Mouse (Mus musculus): ENCODE measurements at regions not wholly inside any gene's neighbourhood (a gene's known extent, or its start where the extent isn't known, plus 50 kb on each side); places are given as distances from the start of the nearest gene placed in this dataset.

- TF ChIP-seq CTCF (IDR thresholded peaks at IDR 0.05; ENCODE audit: low read depth) (no peak), EP300 (IDR thresholded peaks at IDR 0.05; ENCODE audit: low read depth) (no peak)
- no peaks in the 10 kb centered on the region for H3K9me3 ChIP-seq (ENCODE audit: control insufficient read depth, low read length)
Measured at GRCm38 (mm10) chr7:71873817-71874216, 432.6 kb downstream of the Mctp2 start.

GRCm38 (mm10) chr7:71872912-71873311 is 433.5 kb downstream of the Mctp2 start:
- no peak for TF ChIP-seq EP300 (IDR thresholded peaks at IDR 0.05; ENCODE audit: low read depth)
- TF ChIP-seq CTCF (IDR thresholded peaks at IDR 0.05; ENCODE audit: low read depth): no peak
- no peak overlapping the region for H3K4me3 ChIP-seq (ENCODE audit: insufficient read depth in 1 of 2, low read depth in 2 of 2, low read length in 2 of 2)
- H3K9me3 ChIP-seq (ENCODE audit: control insufficient read depth, low read length): no peaks in the 10 kb centered on the region
- ATAC-seq (ENCODE audit: insufficient read depth) (no peak), DNase-seq (ENCODE audit: low read depth in 3 of 3, low spot score in 3 of 3) (no peak)
- H3K4me1 ChIP-seq (replicated peaks; ENCODE audit: control insufficient read depth in 2 of 2, insufficient read depth in 2 of 2, low read length in 1 of 2): no peaks in the 10 kb centered on the region; a peak in 1 of 4 replicates
- H3K9ac ChIP-seq (replicated peaks): no peak overlapping the region
- no peaks in the 10 kb centered on the region for H3K36me3 ChIP-seq (replicated peaks; ENCODE audit: control insufficient read depth, insufficient read depth, low read depth)
- no peak overlapping the region for H3K27ac ChIP-seq
- H3K4me2 ChIP-seq (ENCODE audit: low read depth): no peak overlapping the region
- H3K27me3 ChIP-seq (ENCODE audit: control insufficient read depth, insufficient read depth, low read length): no peaks in the 10 kb centered on the region
- 48% methylated on average over 6 of the region's 6 CpGs for WGBS (ENCODE audit: insufficient replicate concordance)

More at GRCm38 (mm10) chr7:71873817-71874216, 432.6 kb downstream of the Mctp2 start:
- H3K4me2 ChIP-seq (ENCODE audit: low read depth): no peak overlapping the region
- 52% methylated on average over 5 of the region's 5 CpGs for WGBS (ENCODE audit: insufficient replicate concordance)
- ATAC-seq (ENCODE audit: insufficient read depth) (no peak), DNase-seq (ENCODE audit: low read depth in 3 of 3, low spot score in 3 of 3) (no peak)
- H3K4me1 ChIP-seq (replicated peaks; ENCODE audit: control insufficient read depth in 2 of 2, insufficient read depth in 2 of 2, low read length in 1 of 2): no peaks in the 10 kb centered on the region; a peak in 1 of 4 replicates
- no peak overlapping the region for H3K9ac ChIP-seq (replicated peaks)
- no peak overlapping the region for H3K4me3 ChIP-seq (ENCODE audit: insufficient read depth in 1 of 2, low read depth in 2 of 2, low read length in 2 of 2)
- H3K36me3 ChIP-seq (replicated peaks; ENCODE audit: control insufficient read depth, insufficient read depth, low read depth): no peaks in the 10 kb centered on the region
- no peaks in the 10 kb centered on the region for H3K27me3 ChIP-seq (ENCODE audit: control insufficient read depth, insufficient read depth, low read length)
- H3K27ac ChIP-seq: no peak overlapping the region

- TF ChIP-seq CTCF (IDR thresholded peaks at IDR 0.05; ENCODE audit: low read depth) (peak; percentile 69), EP300 (IDR thresholded peaks at IDR 0.05; ENCODE audit: low read depth) (no peak)
- peak in 1 of 3 experiments; percentile 11 for DNase-seq (ENCODE audit: low read depth in 3 of 3, low spot score in 3 of 3)
- no peak overlapping the region for H3K4me2 ChIP-seq (ENCODE audit: low read depth)
- H3K9me3 ChIP-seq (ENCODE audit: control insufficient read depth, low read length): no peaks in the 10 kb centered on the region
- no peaks in the 10 kb centered on the region for H3K27me3 ChIP-seq (ENCODE audit: control insufficient read depth, insufficient read depth, low read length)
- ATAC-seq (ENCODE audit: insufficient read depth): no peak
- H3K36me3 ChIP-seq (replicated peaks; ENCODE audit: control insufficient read depth, insufficient read depth, low read depth): no peaks in the 10 kb centered on the region
- H3K4me1 ChIP-seq (replicated peaks; ENCODE audit: control insufficient read depth in 2 of 2, insufficient read depth in 2 of 2, low read length in 1 of 2): no peaks in the 10 kb centered on the region; a peak in 1 of 4 replicates
- H3K4me3 ChIP-seq (ENCODE audit: insufficient read depth in 1 of 2, low read depth in 2 of 2, low read length in 2 of 2): no peak overlapping the region
- 8% methylated on average over 3 of the region's 3 CpGs for WGBS (ENCODE audit: insufficient replicate concordance)
- no peak overlapping the region for H3K27ac ChIP-seq
- H3K9ac ChIP-seq (replicated peaks): no peak overlapping the region
Measured at GRCm38 (mm10) chr7:71867090-71867489, 439.3 kb downstream of the Mctp2 start.

- 48% methylated on average over 15 of the region's 15 CpGs for WGBS (ENCODE audit: insufficient replicate concordance)
- no peak for ATAC-seq (ENCODE audit: insufficient read depth)
- Histone ChIP-seq H3K9me3 (ENCODE audit: control insufficient read depth, low read length) (no peaks in the 10 kb centered on the region), H3K27ac (no peak overlapping the region), H3K4me1 (replicated peaks; ENCODE audit: control insufficient read depth in 2 of 2, insufficient read depth in 2 of 2, low read length in 1 of 2) (no peaks in the 10 kb centered on the region), H3K4me2 (ENCODE audit: low read depth) (no peak overlapping the region), H3K36me3 (replicated peaks; ENCODE audit: control insufficient read depth, insufficient read depth, low read depth) (no peaks in the 10 kb centered on the region), H3K4me3 (ENCODE audit: insufficient read depth in 1 of 2, low read depth in 2 of 2, low read length in 2 of 2) (no peak overlapping the region), H3K9ac (replicated peaks) (no peak overlapping the region), H3K27me3 (ENCODE audit: control insufficient read depth, insufficient read depth, low read length) (no peaks in the 10 kb centered on the region)
- no peak for DNase-seq (ENCODE audit: low read depth in 3 of 3, low spot score in 3 of 3)
- TF ChIP-seq EP300 (IDR thresholded peaks at IDR 0.05; ENCODE audit: low read depth) (no peak), CTCF (IDR thresholded peaks at IDR 0.05; ENCODE audit: low read depth) (no peak)
Measured at GRCm38 (mm10) chr7:71865371-71866166, 440.8 kb downstream of the Mctp2 start.

- no peak for DNase-seq (ENCODE audit: low read depth in 3 of 3, low spot score in 3 of 3)
Measured at GRCm38 (mm10) chr7:71852864-71853263, 453.5 kb downstream of the Mctp2 start.

More at GRCm38 (mm10) chr7:71852864-71853263, 453.5 kb downstream of the Mctp2 start:
- Histone ChIP-seq H3K4me1 (replicated peaks; ENCODE audit: control insufficient read depth in 2 of 2, insufficient read depth in 2 of 2, low read length in 1 of 2) (no peaks in the 10 kb centered on the region), H3K9me3 (ENCODE audit: control insufficient read depth, low read length) (no peaks in the 10 kb centered on the region), H3K4me3 (ENCODE audit: insufficient read depth in 1 of 2, low read depth in 2 of 2, low read length in 2 of 2) (no peak overlapping the region), H3K4me2 (ENCODE audit: low read depth) (no peak overlapping the region), H3K9ac (replicated peaks) (no peak overlapping the region), H3K27ac (no peak overlapping the region), H3K27me3 (ENCODE audit: control insufficient read depth, insufficient read depth, low read length) (no peaks in the 10 kb centered on the region), H3K36me3 (replicated peaks; ENCODE audit: control insufficient read depth, insufficient read depth, low read depth) (no peaks in the 10 kb centered on the region)
- no peak for TF ChIP-seq EP300 (IDR thresholded peaks at IDR 0.05; ENCODE audit: low read depth)
- no peak for TF ChIP-seq CTCF (IDR thresholded peaks at IDR 0.05; ENCODE audit: low read depth)
- ATAC-seq (ENCODE audit: insufficient read depth): no peak
- 69% methylated on average over 3 of the region's 3 CpGs for WGBS (ENCODE audit: insufficient replicate concordance)
